Mouse (Mus musculus) Muller cell, postnatal 12 days (primary cell): ENCODE measurements around the gene Hoxb6.
A peak's percentile ranks its signal among the peaks of the same experiment; 100 is the strongest.

ENCODE experiments used
- DNase-seq: peaks from one replicate; pipeline ENCODE4 v3.0.0-alpha.2; 2015; ENCODE audit errors: inconsistent ontology term

Hoxb6 gene

GRCm38 (mm10) chr11:96299781-96300180 lies 7.5 kb downstream of the Hoxb6 start:
- no peak for DNase-seq

- no peak for DNase-seq
These were observed 8.2 kb downstream of the Hoxb6 start for GRCm38 (mm10) chr11:96300354-96301063.

- no peak for DNase-seq
These were observed 8.8 kb downstream of the Hoxb6 start for GRCm38 (mm10) chr11:96301064-96301431.

- DNase-seq = no peak
These were observed 9.6 kb downstream of the Hoxb6 start for GRCm38 (mm10) chr11:96301837-96302236.

- no peak for DNase-seq
These were observed 10.3 kb downstream of the Hoxb6 start for GRCm38 (mm10) chr11:96302381-96303150.

- DNase-seq = peak; percentile 36
These were observed 11.1 kb downstream of the Hoxb6 start, which contains the start of gene Hoxb5 for GRCm38 (mm10) chr11:96303151-96304099. TSS of gene Hoxb5 (plus strand) at chr11:96303336.

GRCm38 (mm10) chr11:96304381-96305195 lies 12.3 kb downstream of the Hoxb6 start:
- DNase-seq = no peak

GRCm38 (mm10) chr11:96305505-96306182 lies 13.4 kb downstream of the Hoxb6 start:
- no peak for DNase-seq

GRCm38 (mm10) chr11:96306183-96306907 lies 14.1 kb downstream of the Hoxb6 start:
- no peak for DNase-seq

- no peak for DNase-seq
These were observed 14.6 kb downstream of the Hoxb6 start for GRCm38 (mm10) chr11:96306908-96307269.

GRCm38 (mm10) chr11:96308763-96309162 lies 16.5 kb downstream of the Hoxb6 start:
- no peak for DNase-seq

GRCm38 (mm10) chr11:96309288-96309687 lies 17.0 kb downstream of the Hoxb6 start:
- no peak for DNase-seq

- DNase-seq = no peak
These were observed 18.1 kb downstream of the Hoxb6 start for GRCm38 (mm10) chr11:96310183-96310938.

GRCm38 (mm10) chr11:96311097-96311496 lies 18.8 kb downstream of the Hoxb6 start:
- no peak for DNase-seq

GRCm38 (mm10) chr11:96311520-96312417 lies 19.5 kb downstream of the Hoxb6 start:
- peak; percentile 50 for DNase-seq

GRCm38 (mm10) chr11:96313134-96313533 lies 20.9 kb downstream of the Hoxb6 start:
- no peak for DNase-seq

GRCm38 (mm10) chr11:96313806-96314428 lies 21.6 kb downstream of the Hoxb6 start:
- no peak for DNase-seq
